Mouse (Mus musculus): ENCODE data around the gene Osbpl10. TPM values are rescaled to one million over a fixed set of nuclear protein-coding genes. Genes with fewer than 3 reads are reported as not detected.
A peak's percentile ranks its signal among the peaks of the same experiment; 100 is the strongest.

The Osbpl10 gene
- total and polyA plus RNA-seq, 2 experiments from 2014 or later = 0.36 to 2.9 TPM

DNA sequence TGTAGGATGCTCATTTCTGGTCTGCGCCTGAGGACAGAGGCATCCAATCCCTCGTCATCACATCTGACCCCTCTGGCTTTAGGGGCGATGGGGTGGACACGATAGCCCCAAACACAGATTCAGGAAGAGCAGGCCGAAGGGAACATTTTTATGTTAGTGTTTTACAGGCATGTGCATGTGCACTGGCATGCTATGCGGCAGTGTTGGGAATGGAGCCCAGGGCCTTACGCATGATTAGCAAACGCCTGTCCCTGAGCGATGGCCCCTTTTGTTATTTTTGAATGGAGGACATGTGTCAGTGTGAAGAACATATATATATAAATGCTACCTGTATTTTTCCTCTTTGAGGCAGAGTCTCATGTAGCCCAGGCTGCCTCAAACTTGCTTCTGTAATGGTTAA is 60.3 kb downstream of the Osbpl10 start:
- WGBS = 90% methylated on average over 9 of the region's 9 CpGs

DNA sequence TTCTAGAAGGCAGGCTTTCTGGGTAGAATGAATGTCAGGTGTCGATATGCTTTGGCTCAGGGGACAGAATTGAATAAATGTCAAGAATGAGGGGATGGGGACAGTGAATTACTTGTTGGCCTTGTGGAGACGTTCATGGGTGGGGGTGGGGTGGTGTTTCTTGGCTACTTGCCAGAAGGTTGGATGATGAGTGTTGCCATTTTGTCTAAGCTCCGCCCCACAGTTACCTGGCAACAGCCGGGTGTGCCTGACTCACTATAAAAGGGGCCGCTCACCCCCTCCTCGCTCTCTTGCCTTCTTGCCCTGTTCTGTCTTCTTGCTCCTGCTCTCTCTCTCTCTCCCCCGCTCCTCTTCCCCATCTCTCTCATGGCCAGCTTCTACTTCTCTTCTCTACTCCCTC is 60.9 kb downstream of the Osbpl10 start:
- Histone ChIP-seq H3K27me3 (ENCODE audit: control insufficient read depth, insufficient read depth, low read length) (no peaks in the 10 kb centered on the region), H3K4me2 (ENCODE audit: low read depth, low read length) (no peak overlapping the region), H3K9ac (replicated peaks; ENCODE audit: low read depth, low read length) (no peak overlapping the region), H3K36me3 (replicated peaks; ENCODE audit: control insufficient read depth, insufficient read depth, low read length) (no peaks in the 10 kb centered on the region), H3K4me1 (ENCODE audit: control insufficient read depth, insufficient read depth) (no peaks in the 10 kb centered on the region), H3K9me3 (replicated peaks; ENCODE audit: control insufficient read depth, low read length) (no peaks in the 10 kb centered on the region), H3K27ac (ENCODE audit: low read depth) (no peak overlapping the region), H3K4me3 (ENCODE audit: low read depth, low read length) (no peak overlapping the region)
- 70% methylated on average over 7 of the region's 7 CpGs for WGBS
- DNase-seq (ENCODE audit: low spot score) (no peak), ATAC-seq (ENCODE audit: insufficient read depth, low read depth) (no peak)
- TF ChIP-seq CTCF (IDR thresholded peaks at IDR 0.05; ENCODE audit: low read depth) (no peak), EP300 (IDR thresholded peaks at IDR 0.05; ENCODE audit: low read depth) (no peak)

More for the DNA sequence above, 60.3 kb downstream of the Osbpl10 start:
- Histone ChIP-seq H3K36me3 (replicated peaks; ENCODE audit: control insufficient read depth, insufficient read depth, low read length) (no peaks in the 10 kb centered on the region), H3K4me3 (ENCODE audit: low read depth, low read length) (no peak overlapping the region), H3K9me3 (replicated peaks; ENCODE audit: control insufficient read depth, low read length) (no peaks in the 10 kb centered on the region), H3K4me1 (ENCODE audit: control insufficient read depth, insufficient read depth) (no peaks in the 10 kb centered on the region), H3K27me3 (ENCODE audit: control insufficient read depth, insufficient read depth, low read length) (no peaks in the 10 kb centered on the region), H3K9ac (replicated peaks; ENCODE audit: low read depth, low read length) (no peak overlapping the region), H3K4me2 (ENCODE audit: low read depth, low read length) (no peak overlapping the region), H3K27ac (ENCODE audit: low read depth) (no peak overlapping the region)
- ATAC-seq (ENCODE audit: insufficient read depth, low read depth) (no peak), DNase-seq (ENCODE audit: low spot score) (no peak)
- TF ChIP-seq CTCF (IDR thresholded peaks at IDR 0.05; ENCODE audit: low read depth) = no peak
- TF ChIP-seq EP300 (IDR thresholded peaks at IDR 0.05; ENCODE audit: low read depth) = no peak

DNA sequence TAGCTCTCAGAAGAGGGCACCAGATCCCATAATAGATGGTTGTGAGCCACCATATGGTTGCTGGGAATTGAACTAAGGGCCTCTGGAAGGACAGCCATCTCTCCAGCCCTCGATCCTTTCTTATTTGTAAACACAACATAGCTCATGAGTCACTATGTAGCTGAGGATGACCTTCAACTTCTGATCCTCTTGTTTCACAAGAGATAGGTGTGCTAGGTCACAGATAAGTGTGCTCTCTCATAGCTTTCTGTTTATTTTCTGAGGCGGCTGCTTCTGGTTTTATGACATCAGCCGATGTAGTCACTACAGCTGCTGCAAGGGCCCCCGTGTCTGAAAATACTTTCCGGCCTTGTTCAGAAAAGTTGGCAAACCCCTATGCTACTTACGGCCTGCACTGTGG is 64.2 kb downstream of the Osbpl10 start:
- no peak overlapping the region for H3K9ac ChIP-seq (replicated peaks; ENCODE audit: low read depth, low read length)
- no peaks in the 10 kb centered on the region for H3K9me3 ChIP-seq (replicated peaks; ENCODE audit: control insufficient read depth, low read length)
- no peak overlapping the region for H3K4me2 ChIP-seq (ENCODE audit: low read depth, low read length)
- H3K36me3 ChIP-seq (replicated peaks; ENCODE audit: control insufficient read depth, insufficient read depth, low read length) = no peaks in the 10 kb centered on the region
- TF ChIP-seq EP300 (IDR thresholded peaks at IDR 0.05; ENCODE audit: low read depth) (no peak), CTCF (IDR thresholded peaks at IDR 0.05; ENCODE audit: low read depth) (no peak)
- WGBS = 62% methylated on average over 6 of the region's 6 CpGs
- no peak overlapping the region for H3K4me3 ChIP-seq (ENCODE audit: low read depth, low read length)
- no peaks in the 10 kb centered on the region for H3K27me3 ChIP-seq (ENCODE audit: control insufficient read depth, insufficient read depth, low read length)
- DNase-seq (ENCODE audit: low spot score) = no peak
- no peak overlapping the region for H3K27ac ChIP-seq (ENCODE audit: low read depth)
- no peak for ATAC-seq (ENCODE audit: insufficient read depth, low read depth)
- H3K4me1 ChIP-seq (ENCODE audit: control insufficient read depth, insufficient read depth) = no peaks in the 10 kb centered on the region

DNA sequence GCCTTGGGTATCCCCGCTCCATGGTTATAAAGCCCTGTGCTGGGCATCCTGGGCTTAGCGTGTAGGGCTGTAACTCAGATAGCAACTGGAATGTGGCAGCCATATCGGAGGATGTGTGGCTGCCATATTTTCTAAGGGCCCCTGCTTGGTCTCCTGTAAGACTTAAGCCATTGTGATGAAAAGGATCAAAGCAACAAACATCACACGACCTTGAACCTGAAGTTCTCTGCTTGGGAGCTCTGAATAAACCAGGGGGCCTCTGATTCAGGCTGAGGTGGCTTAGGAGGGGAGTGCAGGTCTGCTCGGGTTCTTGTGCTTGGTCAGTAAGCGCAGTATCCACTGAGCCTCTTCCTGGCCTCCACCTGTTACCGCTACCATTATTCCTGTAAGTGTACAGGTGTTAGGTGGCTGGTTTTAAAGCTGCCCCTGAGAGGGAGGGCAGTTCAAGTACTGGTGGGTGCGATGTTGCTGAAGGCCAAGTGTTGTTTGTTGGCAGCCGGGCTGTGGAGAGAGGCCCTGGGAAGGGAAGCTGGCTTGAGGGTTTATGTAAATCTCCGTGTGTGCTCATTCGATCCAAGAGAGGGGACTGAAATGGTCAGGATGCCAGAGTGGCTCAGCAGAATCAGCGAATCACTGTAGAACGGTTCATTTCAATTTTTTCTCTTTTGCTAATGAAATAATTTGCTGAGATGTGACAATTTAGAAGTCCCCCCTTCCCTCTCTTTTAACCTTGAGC is 64.8 kb downstream of the Osbpl10 start:
- no peak overlapping the region for H3K4me3 ChIP-seq (ENCODE audit: low read depth, low read length)
- H3K27me3 ChIP-seq (ENCODE audit: control insufficient read depth, insufficient read depth, low read length) = no peaks in the 10 kb centered on the region
- 82% methylated on average over 13 of the region's 13 CpGs for WGBS
- H3K9me3 ChIP-seq (replicated peaks; ENCODE audit: control insufficient read depth, low read length) = no peaks in the 10 kb centered on the region
- TF ChIP-seq CTCF (IDR thresholded peaks at IDR 0.05; ENCODE audit: low read depth) = no peak
- no peak for TF ChIP-seq EP300 (IDR thresholded peaks at IDR 0.05; ENCODE audit: low read depth)
- peaks cover 2% of the 10 kb centered on the region; the same call in 1 of the 2 replicates for H3K4me1 ChIP-seq (ENCODE audit: control insufficient read depth, insufficient read depth)
- H3K4me2 ChIP-seq (ENCODE audit: low read depth, low read length) = no peak overlapping the region
- no peak overlapping the region for H3K9ac ChIP-seq (replicated peaks; ENCODE audit: low read depth, low read length)
- no peaks in the 10 kb centered on the region for H3K36me3 ChIP-seq (replicated peaks; ENCODE audit: control insufficient read depth, insufficient read depth, low read length)
- no peak for DNase-seq (ENCODE audit: low spot score)
- ATAC-seq (ENCODE audit: insufficient read depth, low read depth) = no peak
- no peak overlapping the region for H3K27ac ChIP-seq (ENCODE audit: low read depth)

DNA sequence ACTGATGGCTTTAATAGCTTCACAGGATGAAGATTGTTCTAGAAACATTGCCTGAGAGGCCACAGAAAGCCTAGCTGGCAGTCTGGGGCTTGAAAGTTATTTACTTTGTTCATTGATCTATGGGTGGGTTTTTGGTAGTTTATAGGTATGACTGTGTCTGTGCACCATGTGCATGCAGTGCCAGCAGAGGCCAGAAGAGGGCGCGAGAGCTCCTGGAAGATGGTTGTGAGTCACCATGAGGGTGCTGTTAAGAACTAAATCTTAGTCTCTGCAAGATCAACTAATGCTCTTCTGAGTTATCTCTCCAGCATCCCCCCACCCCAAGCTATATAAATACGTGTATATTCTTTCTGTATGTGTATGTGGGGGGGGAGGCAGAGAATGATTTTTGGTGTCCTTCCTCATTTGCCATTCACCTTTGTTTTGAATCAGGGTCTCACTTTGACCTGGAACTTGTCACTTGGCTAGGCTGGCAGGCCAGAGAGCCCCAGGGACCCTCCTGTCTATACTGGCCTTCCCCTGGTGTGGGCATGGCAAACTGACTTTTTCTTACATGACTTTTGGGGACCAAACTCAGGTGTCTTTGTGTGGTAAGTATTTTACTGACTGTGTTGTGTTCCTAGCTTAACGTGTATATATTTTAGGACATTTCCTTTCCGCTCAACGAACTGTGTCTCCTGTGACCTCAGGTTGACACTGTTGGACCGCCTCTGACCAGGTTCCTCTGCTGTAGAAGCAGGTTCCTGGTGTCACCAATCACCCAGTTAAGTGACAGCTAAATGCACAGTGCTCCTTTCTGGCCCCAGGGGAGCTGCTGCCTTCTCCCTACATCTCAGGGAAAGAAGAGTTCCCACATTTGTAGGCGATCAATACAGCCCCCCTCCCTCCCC is 65.8 kb downstream of the Osbpl10 start:
- DNase-seq (ENCODE audit: low spot score) (no peak), ATAC-seq (ENCODE audit: insufficient read depth, low read depth) (no peak)
- 83% methylated on average over 8 of the region's 8 CpGs for WGBS

More for the DNA sequence above, 65.8 kb downstream of the Osbpl10 start:
- Histone ChIP-seq H3K4me2 (ENCODE audit: low read depth, low read length) (no peak overlapping the region), H3K9me3 (replicated peaks; ENCODE audit: control insufficient read depth, low read length) (no peaks in the 10 kb centered on the region), H3K27me3 (ENCODE audit: control insufficient read depth, insufficient read depth, low read length) (no peaks in the 10 kb centered on the region), H3K4me3 (ENCODE audit: low read depth, low read length) (no peak overlapping the region), H3K27ac (ENCODE audit: low read depth) (no peak overlapping the region), H3K9ac (replicated peaks; ENCODE audit: low read depth, low read length) (no peak overlapping the region), H3K36me3 (replicated peaks; ENCODE audit: control insufficient read depth, insufficient read depth, low read length) (no peaks in the 10 kb centered on the region), H3K4me1 (ENCODE audit: control insufficient read depth, insufficient read depth) (peaks cover 8% of the 10 kb centered on the region; the same call in 1 of the 2 replicates)
- peak; percentile 21 for TF ChIP-seq CTCF (IDR thresholded peaks at IDR 0.05; ENCODE audit: low read depth)
- no peak for TF ChIP-seq EP300 (IDR thresholded peaks at IDR 0.05; ENCODE audit: low read depth)

All from heart, postnatal 0 days (tissue).